Mouse (Mus musculus): ENCODE measurements around the gene Adgrl2.

- no peak for TF ChIP-seq USF2 (conservative IDR thresholded peaks at IDR 0.05; ENCODE audit: low read depth, low read length)
- no peak for TF ChIP-seq CTCF (conservative IDR thresholded peaks at IDR 0.05 in 1 of 2, IDR thresholded peaks at IDR 0.05 in 1 of 2; ENCODE audit: low read depth in 2 of 2, low read length in 2 of 2)
- TF ChIP-seq MAX (IDR thresholded peaks at IDR 0.05; ENCODE audit: low read length) = no peak
- no peak for TF ChIP-seq ETS1 (conservative IDR thresholded peaks at IDR 0.05; ENCODE audit: low read depth, low read length)
- no peak for TF ChIP-seq E2F4 (IDR thresholded peaks at IDR 0.05; ENCODE audit: insufficient replicate concordance, low read depth, low read length)
Observed at GRCm38 (mm10) chr3:148812059-148812458, 178.3 kb downstream of the Adgrl2 start.

All from CH12.LX (cell line).